Mouse (Mus musculus) heart, embryonic 12.5 days (tissue): ENCODE results near the gene Olfr455. TPM values are rescaled to one million over a fixed set of nuclear protein-coding genes. Genes with fewer than 3 reads are reported as not detected.

Experiments
- ATAC-seq: fragments of 200-750 bp; cut with Nextera tagmentation; 2 replicates; pipeline ENCODE4 v1.8.0; 2017; ENCODE audit warnings: moderate TSS enrichment, moderate library complexity; ENCODE audit not compliant: insufficient number of reproducible peaks, low FRiP score
- H3K27ac ChIP-seq: fragments of 300-500 bp; sonication (generic); 2 replicates; pipeline ENCODE4 v1.5.1; 2016; ENCODE audit warnings: mild to moderate bottlenecking, moderate library complexity; ENCODE audit not compliant: poor library complexity, severe bottlenecking
- H3K27me3 ChIP-seq: fragments of 300-500 bp; sonication (generic); replicated peaks from 2 replicates; pipeline ENCODE4 v1.6.1; 2016; ENCODE audit warnings: mild to moderate bottlenecking, moderate library complexity
- H3K36me3 ChIP-seq: fragments of 300-500 bp; sonication (generic); 2 replicates; pipeline ENCODE4 v1.6.1; 2016; ENCODE audit warnings: mild to moderate bottlenecking, moderate library complexity
- H3K4me1 ChIP-seq: fragments of 300-500 bp; sonication (generic); replicated peaks from 2 replicates; pipeline ENCODE4 v1.6.1; 2016; ENCODE audit warnings: mild to moderate bottlenecking
- H3K4me2 ChIP-seq: fragments of 300-500 bp; sonication (generic); 2 replicates; pipeline ENCODE4 v1.6.1; 2016; ENCODE audit warnings: mild to moderate bottlenecking, moderate library complexity
- H3K4me3 ChIP-seq: fragments of 300-500 bp; sonication (generic); 2 replicates; pipeline ENCODE4 v1.5.1; 2016; ENCODE audit warnings: mild to moderate bottlenecking
- H3K9ac ChIP-seq: fragments of 300-500 bp; sonication (generic); 2 replicates; pipeline ENCODE4 v1.6.1; 2016; ENCODE audit warnings: mild to moderate bottlenecking, moderate library complexity
- H3K9me3 ChIP-seq: fragments of 300-500 bp; sonication (generic); replicated peaks from 2 replicates; pipeline ENCODE4 v1.6.1; 2016; ENCODE audit warnings: mild to moderate bottlenecking, moderate library complexity
- WGBS: fragments of 180-500 bp; shearing (Covaris S2); methylation state at CpG from one replicate; pipeline ENCODE4 v1.1.7; 2016; 5-methylcytosine and 5-hydroxymethylcytosine counted together
- polyA plus RNA-seq: library from polyadenylated mRNA; unstranded; fragments of >200 nt; fragmentation: Nextera tagmentation; extraction: Ambion mirVana; gene quantifications from 2 replicates; pipeline ENCODE4 v1.2.1, GENCODE M21; 2016

The Olfr455 gene
- polyA plus RNA-seq, 1 experiment from 2014 or later = not detected

- 93% methylated on average over 14 of the region's 14 CpGs for WGBS
- Histone ChIP-seq H3K27me3 (no peaks in the 10 kb centered on the region), H3K9ac (no peak overlapping the region), H3K27ac (no peak overlapping the region), H3K9me3 (no peaks in the 10 kb centered on the region), H3K4me1 (peaks cover 24% of the 10 kb centered on the region), H3K36me3 (no peaks in the 10 kb centered on the region), H3K4me2 (no peak overlapping the region), H3K4me3 (no peak overlapping the region)
- ATAC-seq = no peak
These were observed 11.3 kb upstream of the Olfr455 start for GRCm38 (mm10) chr6:42558641-42559040.

- no peak for ATAC-seq
- WGBS = 83% methylated on average over 2 of the region's 2 CpGs
- no peak overlapping the region for H3K4me2 ChIP-seq
- H3K4me3 ChIP-seq = no peak overlapping the region
- H3K9me3 ChIP-seq = no peaks in the 10 kb centered on the region
- no peak overlapping the region for H3K9ac ChIP-seq
- no peak overlapping the region for H3K27ac ChIP-seq
- no peaks in the 10 kb centered on the region for H3K27me3 ChIP-seq
- H3K36me3 ChIP-seq = no peaks in the 10 kb centered on the region
- peaks cover 6% of the 10 kb centered on the region for H3K4me1 ChIP-seq
These were observed 1.2 kb downstream of the Olfr455 start for GRCm38 (mm10) chr6:42546180-42546579.

GRCm38 (mm10) chr6:42545451-42545885, 1.9 kb downstream of the Olfr455 start:
- peaks cover 6% of the 10 kb centered on the region for H3K4me1 ChIP-seq
- no peak overlapping the region for H3K4me2 ChIP-seq
- H3K4me3 ChIP-seq = no peak overlapping the region
- no peaks in the 10 kb centered on the region for H3K9me3 ChIP-seq
- no peak overlapping the region for H3K27ac ChIP-seq
- 26% methylated on average over 2 of the region's 2 CpGs for WGBS
- ATAC-seq = peak; percentile 36; the same call in 1 of the 2 replicates
- no peaks in the 10 kb centered on the region for H3K36me3 ChIP-seq
- no peak overlapping the region for H3K9ac ChIP-seq
- H3K27me3 ChIP-seq = no peaks in the 10 kb centered on the region

GRCm38 (mm10) chr6:42544846-42545245, 2.5 kb downstream of the Olfr455 start:
- WGBS = 18% methylated on average over 1 of the region's 1 CpGs
- no peak overlapping the region for H3K27ac ChIP-seq
- H3K4me2 ChIP-seq = no peak overlapping the region
- H3K9me3 ChIP-seq = no peaks in the 10 kb centered on the region
- peaks cover 6% of the 10 kb centered on the region for H3K4me1 ChIP-seq
- no peak overlapping the region for H3K9ac ChIP-seq
- H3K27me3 ChIP-seq = no peaks in the 10 kb centered on the region
- no peaks in the 10 kb centered on the region for H3K36me3 ChIP-seq
- no peak for ATAC-seq
- no peak overlapping the region for H3K4me3 ChIP-seq

GRCm38 (mm10) chr6:42542036-42543031, 5.1 kb downstream of the Olfr455 start:
- Histone ChIP-seq H3K9me3 (no peaks in the 10 kb centered on the region), H3K27me3 (no peaks in the 10 kb centered on the region), H3K4me3 (no peak overlapping the region), H3K4me2 (no peak overlapping the region), H3K36me3 (no peaks in the 10 kb centered on the region), H3K9ac (no peak overlapping the region), H3K4me1 (peaks cover 6% of the 10 kb centered on the region), H3K27ac (no peak overlapping the region)
- ATAC-seq = no peak
- WGBS = 64% methylated on average over 4 of the region's 4 CpGs

DNA sequence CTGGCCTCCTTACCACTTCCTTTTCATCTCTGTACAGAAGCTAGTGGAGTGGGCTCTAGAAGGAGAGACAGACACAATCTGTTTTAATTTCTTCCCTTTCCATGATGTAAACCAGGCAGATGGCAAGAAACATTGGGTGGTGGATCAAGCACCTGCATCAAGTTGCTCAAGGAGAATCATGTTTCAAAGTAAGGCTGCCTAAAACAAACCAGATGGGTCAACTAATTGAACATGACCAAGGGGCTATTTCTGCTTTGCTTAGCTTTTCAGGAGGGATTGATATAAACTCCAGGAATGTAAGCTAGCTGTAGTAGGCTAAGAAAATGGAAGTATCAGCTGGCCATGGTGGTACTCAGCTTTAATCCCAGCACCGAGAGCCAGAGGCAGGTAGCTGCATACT, 6.7 kb downstream of the Olfr455 start:
- no peak overlapping the region for H3K27ac ChIP-seq
- H3K9me3 ChIP-seq = no peaks in the 10 kb centered on the region
- WGBS = 84% methylated on average over 1 of the region's 1 CpGs
- peaks cover 6% of the 10 kb centered on the region for H3K4me1 ChIP-seq
- no peak overlapping the region for H3K4me2 ChIP-seq
- ATAC-seq = no peak
- no peak overlapping the region for H3K4me3 ChIP-seq
- no peak overlapping the region for H3K9ac ChIP-seq
- no peaks in the 10 kb centered on the region for H3K27me3 ChIP-seq
- H3K36me3 ChIP-seq = no peaks in the 10 kb centered on the region

- WGBS = 75% methylated on average over 1 of the region's 1 CpGs
- H3K27me3 ChIP-seq = no peaks in the 10 kb centered on the region
- ATAC-seq = no peak
- H3K27ac ChIP-seq = no peak overlapping the region
- H3K9ac ChIP-seq = no peak overlapping the region
- no peaks in the 10 kb centered on the region for H3K36me3 ChIP-seq
- no peaks in the 10 kb centered on the region for H3K9me3 ChIP-seq
- no peaks in the 10 kb centered on the region for H3K4me1 ChIP-seq
- H3K4me3 ChIP-seq = no peak overlapping the region
- no peak overlapping the region for H3K4me2 ChIP-seq
These were observed 7.7 kb downstream of the Olfr455 start for GRCm38 (mm10) chr6:42539711-42540110.

DNA sequence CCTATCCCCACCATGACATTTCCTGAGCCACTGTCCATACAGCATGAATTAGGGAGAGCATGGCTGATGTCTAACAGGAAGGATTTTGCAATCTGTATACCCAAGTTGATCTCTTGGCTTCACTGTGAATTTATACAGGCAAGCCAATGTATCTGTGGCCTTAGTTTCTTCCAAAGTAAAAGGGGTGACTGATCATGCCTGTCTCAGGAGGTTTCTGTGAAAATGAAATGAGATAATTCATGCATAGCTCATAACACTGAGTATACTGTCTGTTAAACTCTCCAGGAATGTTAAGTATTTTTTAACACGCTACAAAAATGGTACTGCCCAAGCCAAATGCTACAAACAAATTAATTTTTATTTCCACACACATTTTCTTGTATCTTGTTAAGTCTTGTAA, 33.9 kb downstream of the Olfr455 start:
- no peak overlapping the region for H3K9ac ChIP-seq
- no peak for ATAC-seq
- H3K36me3 ChIP-seq = no peaks in the 10 kb centered on the region
- H3K4me1 ChIP-seq = no peaks in the 10 kb centered on the region
- H3K4me3 ChIP-seq = no peak overlapping the region
- no peaks in the 10 kb centered on the region for H3K9me3 ChIP-seq
- no peak overlapping the region for H3K27ac ChIP-seq
- no peaks in the 10 kb centered on the region for H3K27me3 ChIP-seq
- WGBS = 71% methylated on average over 1 of the region's 1 CpGs
- no peak overlapping the region for H3K4me2 ChIP-seq

DNA sequence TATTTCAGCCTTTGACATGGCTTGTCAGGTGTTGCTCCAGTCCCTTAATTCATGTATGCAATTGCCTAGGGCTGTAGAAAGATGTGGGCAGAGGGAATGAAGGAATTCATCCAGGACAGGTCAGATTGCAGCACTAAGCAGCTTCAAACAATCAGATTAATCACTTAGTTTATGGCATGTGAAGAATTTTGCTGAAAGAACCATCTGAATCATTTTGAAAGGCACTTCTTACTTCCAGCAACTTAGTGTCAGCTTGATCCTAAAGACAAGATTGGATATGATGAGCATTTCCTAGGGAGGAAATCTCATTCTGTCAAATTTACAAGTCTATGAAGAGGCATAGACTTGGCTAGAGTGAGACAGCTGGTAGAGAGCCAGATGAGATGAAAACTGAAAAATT, 38.1 kb downstream of the Olfr455 start:
- Histone ChIP-seq H3K4me3 (no peak overlapping the region), H3K9ac (no peak overlapping the region), H3K27me3 (no peaks in the 10 kb centered on the region), H3K4me1 (no peaks in the 10 kb centered on the region), H3K27ac (no peak overlapping the region), H3K36me3 (no peaks in the 10 kb centered on the region), H3K4me2 (no peak overlapping the region), H3K9me3 (no peaks in the 10 kb centered on the region)
- no peak for ATAC-seq

DNA sequence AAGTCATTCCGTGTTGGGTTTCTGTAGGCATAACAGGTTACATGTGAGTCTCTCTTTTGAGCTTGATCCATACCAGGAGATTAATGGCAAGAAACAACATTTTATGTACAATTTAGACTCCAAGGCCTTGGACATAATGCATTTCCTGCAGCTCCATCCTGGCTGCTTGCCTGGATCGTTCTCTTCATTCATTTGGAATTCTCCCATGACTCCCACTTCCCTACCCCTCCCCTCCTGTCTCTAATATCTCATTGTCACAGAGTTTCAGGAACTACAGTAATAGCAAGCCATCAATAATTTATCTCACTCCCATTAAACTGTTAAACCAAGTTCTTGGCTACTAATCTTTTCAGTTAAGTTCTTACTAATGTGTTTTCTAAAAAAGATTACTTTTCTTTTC, 43.9 kb downstream of the Olfr455 start:
- no peaks in the 10 kb centered on the region for H3K36me3 ChIP-seq
- ATAC-seq = no peak
- no peak overlapping the region for H3K4me2 ChIP-seq
- WGBS = 71% methylated on average over 2 of the region's 2 CpGs
- no peak overlapping the region for H3K27ac ChIP-seq
- no peaks in the 10 kb centered on the region for H3K4me1 ChIP-seq
- H3K27me3 ChIP-seq = no peaks in the 10 kb centered on the region
- no peak overlapping the region for H3K9ac ChIP-seq
- no peak overlapping the region for H3K4me3 ChIP-seq
- H3K9me3 ChIP-seq = no peaks in the 10 kb centered on the region

DNA sequence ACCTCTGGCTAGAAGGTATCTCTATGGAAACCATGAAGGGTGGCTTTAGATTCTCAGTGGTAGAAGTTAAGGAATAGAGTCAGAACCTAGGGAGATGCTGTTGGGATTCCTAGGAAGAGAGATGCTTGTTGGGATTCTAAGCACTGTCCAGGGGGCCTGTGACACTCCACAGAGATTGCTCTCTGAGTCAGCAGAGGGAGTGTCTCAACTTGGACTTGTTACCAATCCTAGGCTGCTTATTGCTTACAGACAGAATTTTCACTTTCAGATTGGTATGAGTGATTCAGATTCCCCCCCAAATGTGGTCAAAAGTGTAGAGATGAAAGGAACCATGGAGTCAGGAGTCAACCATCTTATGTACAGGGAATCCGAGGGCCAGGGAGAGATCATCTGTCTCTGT, 57.7 kb downstream of the Olfr455 start:
- no peak overlapping the region for H3K4me3 ChIP-seq
- no peak for ATAC-seq
- no peaks in the 10 kb centered on the region for H3K4me1 ChIP-seq
- no peak overlapping the region for H3K4me2 ChIP-seq
- H3K27ac ChIP-seq = no peak overlapping the region
- H3K9me3 ChIP-seq = no peaks in the 10 kb centered on the region
- H3K27me3 ChIP-seq = no peaks in the 10 kb centered on the region
- no peak overlapping the region for H3K9ac ChIP-seq
- H3K36me3 ChIP-seq = no peaks in the 10 kb centered on the region
- WGBS = 37% methylated on average over 1 of the region's 1 CpGs

GRCm38 (mm10) chr6:42487114-42487513, 60.3 kb downstream of the Olfr455 start, which contains the start of gene Olfr456:
Gene Olfr456, minus strand, starts transcription at chr6:42487214.
- H3K9ac ChIP-seq = no peak within 1 kb of the TSS
- H3K4me1 ChIP-seq = no peaks in the 10 kb centered on the region
- H3K4me3 ChIP-seq = no peak within 1 kb of the TSS
- no peaks in the 10 kb centered on the region for H3K9me3 ChIP-seq
- WGBS = 58% methylated on average over 1 of the region's 1 CpGs
- no peak within 1 kb of the TSS for H3K4me2 ChIP-seq
- ATAC-seq = no peak
- no peaks in the 10 kb centered on the region for H3K27me3 ChIP-seq
- H3K36me3 ChIP-seq = no peaks in the 10 kb centered on the region
- H3K27ac ChIP-seq = no peak within 1 kb of the TSS
